Mouse (Mus musculus) stomach, embryonic 16.5 days (tissue): ENCODE results near the gene Pfkfb4. TPM values are rescaled to one million over a fixed set of nuclear protein-coding genes. Genes with fewer than 3 reads are reported as not detected.

ENCODE experiments used
- ATAC-seq: fragments of 200-750 bp; cut with Nextera tagmentation; 2 replicates; pipeline ENCODE4 v1.8.0; 2017; ENCODE audit warnings: moderate number of reproducible peaks, moderate TSS enrichment; ENCODE audit not compliant: insufficient read depth, low FRiP score
- H3K27ac ChIP-seq: fragments of 300-500 bp; sonication (generic); 2 replicates; pipeline ENCODE4 v1.5.1; 2014; ENCODE audit warnings: low read length
- H3K27me3 ChIP-seq: fragments of 300-500 bp; sonication (generic); 2 replicates; pipeline ENCODE4 v1.6.1; 2014; ENCODE audit warnings: low read length, control low read depth, mixed read lengths; ENCODE audit not compliant: control insufficient read depth, insufficient read depth
- H3K36me3 ChIP-seq: fragments of 300-500 bp; sonication (generic); 2 replicates; pipeline ENCODE4 v1.6.1; 2014; ENCODE audit warnings: low read length; ENCODE audit not compliant: control insufficient read depth, insufficient read depth
- H3K4me1 ChIP-seq: fragments of 300-500 bp; sonication (generic); 2 replicates; pipeline ENCODE4 v1.6.1; 2014; ENCODE audit warnings: low read length, control low read depth, mixed read lengths; ENCODE audit not compliant: control insufficient read depth, insufficient read depth
- H3K4me2 ChIP-seq: fragments of 300-500 bp; sonication (generic); 2 replicates; pipeline ENCODE4 v1.6.1; 2014; ENCODE audit warnings: low read depth, low read length, mixed read lengths
- H3K4me3 ChIP-seq: fragments of 300-500 bp; sonication (generic); replicated peaks from 2 replicates; pipeline ENCODE4 v1.5.1; 2014; ENCODE audit warnings: mild to moderate bottlenecking, low read length
- H3K9ac ChIP-seq: fragments of 300-500 bp; sonication (generic); 2 replicates; pipeline ENCODE4 v1.6.1; 2014; ENCODE audit warnings: low read length
- H3K9me3 ChIP-seq: fragments of 300-500 bp; sonication (generic); replicated peaks from 2 replicates; pipeline ENCODE4 v1.6.1; 2016; ENCODE audit warnings: low read length, control low read depth; ENCODE audit not compliant: control insufficient read depth
- WGBS: fragments of 180-500 bp; shearing (Covaris S2); extraction: QIAGEN DNeasy Blood & Tissue Kit; methylation state at CpG from one replicate; pipeline ENCODE4 v1.1.7; 2014; 5-methylcytosine and 5-hydroxymethylcytosine counted together
- polyA plus RNA-seq: library from polyadenylated mRNA; unstranded; fragments of >200 nt; fragmentation: Nextera tagmentation; extraction: Ambion mirVana; gene quantifications from 2 replicates; pipeline ENCODE4 v1.2.1, GENCODE M21; 2015

The Pfkfb4 gene
- polyA plus RNA-seq, result 10.2 and 11.2 TPM in 2 replicates

- H3K4me2 ChIP-seq, result peak within 1 kb of the TSS; percentile 96
- WGBS, result under 1% methylated on average over 31 of the region's 31 CpGs
- H3K4me3 ChIP-seq, result peak within 1 kb of the TSS; percentile 64
- H3K9ac ChIP-seq, result peak within 1 kb of the TSS; percentile 75
- peak within 1 kb of the TSS; percentile 96 for H3K27ac ChIP-seq
- no peaks in the 10 kb centered on the region for H3K9me3 ChIP-seq
- peaks cover 36% of the 10 kb centered on the region for H3K4me1 ChIP-seq
- peak; percentile 96 for ATAC-seq
- H3K36me3 ChIP-seq, result no peaks in the 10 kb centered on the region
- no peaks in the 10 kb centered on the region for H3K27me3 ChIP-seq
Measured at GRCm38 (mm10) chr9:108991428-108992084, at the start of gene Pfkfb4. Gene Pfkfb4, plus strand, starts transcription at chr9:108991778.

- H3K4me1 ChIP-seq, result peaks cover 13% of the 10 kb centered on the region
- no peak overlapping the region for H3K9ac ChIP-seq
- no peak overlapping the region for H3K4me2 ChIP-seq
- ATAC-seq, result no peak
- no peaks in the 10 kb centered on the region for H3K27me3 ChIP-seq
- H3K36me3 ChIP-seq, result peaks cover 38% of the 10 kb centered on the region
- no peaks in the 10 kb centered on the region for H3K9me3 ChIP-seq
- 75% methylated on average over 9 of the region's 9 CpGs for WGBS
- no peak overlapping the region for H3K4me3 ChIP-seq
- peak overlapping the region; percentile 52 for H3K27ac ChIP-seq
Measured at GRCm38 (mm10) chr9:108945111-108945510, 46.5 kb upstream of the Pfkfb4 start.

DNA sequence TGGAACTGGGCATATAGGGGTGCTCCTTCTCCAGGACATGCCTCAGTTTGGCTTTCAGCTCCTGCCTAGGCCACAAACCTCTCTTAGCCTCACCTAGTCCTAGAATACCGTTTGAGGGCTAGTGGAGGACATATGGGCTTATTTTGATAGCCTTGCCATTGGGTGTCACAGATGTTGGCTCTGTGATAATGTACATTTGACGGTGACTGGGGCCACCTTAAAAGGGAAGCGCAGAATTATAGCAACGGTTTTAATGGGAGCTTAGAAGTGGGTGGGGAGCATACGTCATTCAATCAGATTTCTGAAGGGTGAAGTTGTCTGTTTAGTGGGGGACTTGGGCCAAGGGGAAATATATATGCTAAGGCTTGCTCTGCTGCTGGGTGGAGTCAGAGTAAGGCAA lies 46.0 kb upstream of the Pfkfb4 start:
- no peaks in the 10 kb centered on the region for H3K27me3 ChIP-seq
- no peak for ATAC-seq
- peaks cover 16% of the 10 kb centered on the region for H3K4me1 ChIP-seq
- H3K4me3 ChIP-seq, result no peak overlapping the region
- no peak overlapping the region for H3K4me2 ChIP-seq
- H3K9me3 ChIP-seq, result no peaks in the 10 kb centered on the region
- 83% methylated on average over 5 of the region's 5 CpGs for WGBS
- peak overlapping the region; percentile 49 for H3K27ac ChIP-seq
- peaks cover 43% of the 10 kb centered on the region for H3K36me3 ChIP-seq
- no peak overlapping the region for H3K9ac ChIP-seq

GRCm38 (mm10) chr9:108949231-108949966 lies 42.2 kb upstream of the Pfkfb4 start:
- peak overlapping the region; percentile 95 for H3K27ac ChIP-seq
- ATAC-seq, result peak; percentile 81
- peaks cover 21% of the 10 kb centered on the region for H3K4me1 ChIP-seq
- H3K4me2 ChIP-seq, result peak overlapping the region; percentile 5; the same call in 1 of the 2 replicates
- H3K9me3 ChIP-seq, result no peaks in the 10 kb centered on the region
- no peaks in the 10 kb centered on the region for H3K27me3 ChIP-seq
- peaks cover 37% of the 10 kb centered on the region for H3K36me3 ChIP-seq
- H3K9ac ChIP-seq, result no peak overlapping the region; the same call in 1 of the 2 replicates
- no peak overlapping the region for H3K4me3 ChIP-seq
- WGBS, result 57% methylated on average over 13 of the region's 13 CpGs

DNA sequence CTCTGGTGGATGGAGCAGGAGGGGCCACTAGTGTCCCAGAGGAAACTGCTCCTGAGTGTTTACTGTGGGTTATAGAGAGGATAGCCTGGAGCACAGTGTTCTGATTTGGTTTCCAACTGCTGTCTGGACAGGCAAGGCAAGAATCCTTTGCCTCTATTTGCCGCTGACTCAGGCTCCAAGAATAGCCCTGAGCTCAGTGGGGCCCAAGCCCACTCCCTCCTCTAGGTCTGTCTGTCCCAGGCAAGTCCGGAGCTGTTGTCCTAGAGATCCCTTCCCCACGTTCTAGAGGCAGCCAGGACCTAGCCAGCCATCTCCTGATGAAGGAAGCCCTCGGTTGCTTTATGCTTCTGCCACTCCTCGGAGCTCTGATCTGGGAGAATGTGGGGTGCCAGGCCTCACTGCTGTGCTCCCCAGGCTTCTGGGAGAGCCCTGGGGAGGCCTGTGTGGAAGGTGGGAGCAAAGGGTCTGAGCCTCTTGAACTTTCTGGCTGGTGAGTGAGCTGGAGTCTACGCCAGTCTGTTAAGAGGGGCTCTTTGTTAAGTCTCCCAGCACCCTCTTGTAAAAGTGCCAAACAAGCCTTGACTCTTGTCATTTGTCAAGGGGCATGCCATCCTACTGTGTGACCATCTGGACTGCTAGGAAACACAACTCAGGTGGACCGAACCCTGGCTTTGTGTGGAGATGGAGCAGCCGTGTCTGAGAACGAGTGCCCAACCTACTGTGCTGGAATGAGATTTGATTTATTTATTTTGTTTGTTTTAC lies 41.4 kb upstream of the Pfkfb4 start:
- Histone ChIP-seq H3K4me1 (peaks cover 21% of the 10 kb centered on the region), H3K27me3 (no peaks in the 10 kb centered on the region), H3K36me3 (peaks cover 34% of the 10 kb centered on the region), H3K27ac (peak overlapping the region; percentile 95), H3K4me2 (no peak overlapping the region), H3K9me3 (no peaks in the 10 kb centered on the region), H3K4me3 (no peak overlapping the region), H3K9ac (no peak overlapping the region; the same call in 1 of the 2 replicates)
- WGBS, result 79% methylated on average over 9 of the region's 9 CpGs
- ATAC-seq, result peak; percentile 14; the same call in 1 of the 2 replicates

DNA sequence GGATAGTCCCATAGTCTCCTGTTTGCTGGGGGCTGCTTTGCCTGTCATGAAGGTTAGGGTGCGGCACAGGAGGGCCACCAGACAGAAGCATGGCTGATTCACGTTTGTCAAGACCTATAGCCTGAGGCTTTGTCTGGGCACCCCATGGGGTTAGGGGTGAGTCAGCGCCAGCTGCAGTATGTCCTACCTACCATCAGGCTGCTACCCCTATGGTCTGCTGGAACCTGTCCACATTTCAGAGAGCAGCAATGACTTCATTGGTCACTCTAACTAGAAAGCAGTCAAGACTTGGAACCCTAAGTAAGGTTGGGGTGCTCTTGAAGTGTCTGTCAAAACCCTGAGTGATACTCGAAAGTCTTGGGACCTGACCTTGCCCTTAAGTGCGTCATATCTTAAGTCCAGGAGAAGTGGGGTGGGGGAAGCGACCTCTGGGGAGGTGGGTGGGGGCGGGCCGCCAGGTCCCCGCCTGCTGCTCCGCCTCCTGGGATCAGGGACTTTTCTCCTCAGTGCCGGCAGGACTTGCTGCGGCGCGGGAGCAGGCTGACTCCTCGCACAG lies 38.4 kb upstream of the Pfkfb4 start, which contains the start of gene Col7a1:
Gene Col7a1, plus strand, starts transcription at position 506 of the 556 bp plus-strand sequence.
- Histone ChIP-seq H3K27ac (no peak within 1 kb of the TSS), H3K27me3 (no peaks in the 10 kb centered on the region), H3K9ac (peak within 1 kb of the TSS; percentile 54), H3K4me2 (peak within 1 kb of the TSS; percentile 41), H3K4me3 (peak within 1 kb of the TSS; percentile 37), H3K4me1 (peaks cover 21% of the 10 kb centered on the region), H3K9me3 (no peaks in the 10 kb centered on the region), H3K36me3 (peaks cover 12% of the 10 kb centered on the region)
- no peak for ATAC-seq
- 10% methylated on average over 15 of the region's 15 CpGs for WGBS

DNA sequence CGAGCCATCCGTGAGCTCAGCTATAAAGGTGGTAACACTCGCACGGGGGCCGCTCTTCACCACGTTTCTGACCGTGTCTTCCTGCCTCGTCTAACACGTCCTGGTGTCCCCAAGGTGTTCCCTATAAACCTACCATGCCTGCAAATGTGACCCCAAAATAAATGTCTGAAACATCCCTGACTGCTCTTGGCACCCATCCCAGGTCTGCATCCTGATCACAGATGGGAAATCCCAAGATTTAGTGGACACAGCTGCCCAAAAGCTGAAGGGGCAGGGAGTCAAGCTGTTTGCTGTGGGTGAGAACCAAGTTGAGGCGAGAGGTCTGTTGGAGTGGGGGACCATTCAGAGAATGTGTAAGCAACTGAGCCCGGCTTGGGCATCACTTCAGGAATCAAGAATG lies 36.3 kb upstream of the Pfkfb4 start:
- Histone ChIP-seq H3K4me3 (no peak overlapping the region), H3K27ac (no peak overlapping the region), H3K9me3 (no peaks in the 10 kb centered on the region), H3K4me2 (no peak overlapping the region), H3K36me3 (peaks cover 4% of the 10 kb centered on the region; the same call in 1 of the 2 replicates), H3K9ac (no peak overlapping the region), H3K27me3 (no peaks in the 10 kb centered on the region), H3K4me1 (peaks cover 7% of the 10 kb centered on the region; the same call in 1 of the 2 replicates)
- no peak for ATAC-seq
- 79% methylated on average over 11 of the region's 11 CpGs for WGBS

DNA sequence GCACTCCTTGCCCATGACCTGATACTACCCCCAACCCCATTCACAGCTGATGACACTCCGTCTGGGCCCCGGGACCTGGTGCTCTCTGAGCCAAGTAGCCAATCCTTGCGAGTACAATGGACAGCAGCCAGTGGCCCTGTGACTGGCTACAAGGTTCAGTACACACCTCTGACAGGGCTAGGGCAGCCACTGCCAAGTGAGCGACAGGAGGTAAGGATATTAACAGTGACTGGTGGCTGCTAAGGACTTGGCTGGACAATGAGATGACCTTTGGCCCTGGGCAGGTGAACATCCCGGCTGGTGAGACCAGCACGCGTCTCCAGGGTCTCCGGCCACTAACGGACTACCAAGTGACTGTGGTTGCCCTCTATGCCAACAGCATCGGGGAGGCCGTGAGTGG lies 35.7 kb upstream of the Pfkfb4 start:
- Histone ChIP-seq H3K4me3 (no peak overlapping the region), H3K36me3 (no peaks in the 10 kb centered on the region), H3K9ac (no peak overlapping the region), H3K4me1 (peaks cover 5% of the 10 kb centered on the region; the same call in 1 of the 2 replicates), H3K4me2 (no peak overlapping the region), H3K9me3 (no peaks in the 10 kb centered on the region), H3K27me3 (no peaks in the 10 kb centered on the region), H3K27ac (no peak overlapping the region)
- WGBS, result 83% methylated on average over 11 of the region's 11 CpGs
- ATAC-seq, result no peak
